Mouse (Mus musculus): ENCODE data around the gene St6galnac3.

DNA sequence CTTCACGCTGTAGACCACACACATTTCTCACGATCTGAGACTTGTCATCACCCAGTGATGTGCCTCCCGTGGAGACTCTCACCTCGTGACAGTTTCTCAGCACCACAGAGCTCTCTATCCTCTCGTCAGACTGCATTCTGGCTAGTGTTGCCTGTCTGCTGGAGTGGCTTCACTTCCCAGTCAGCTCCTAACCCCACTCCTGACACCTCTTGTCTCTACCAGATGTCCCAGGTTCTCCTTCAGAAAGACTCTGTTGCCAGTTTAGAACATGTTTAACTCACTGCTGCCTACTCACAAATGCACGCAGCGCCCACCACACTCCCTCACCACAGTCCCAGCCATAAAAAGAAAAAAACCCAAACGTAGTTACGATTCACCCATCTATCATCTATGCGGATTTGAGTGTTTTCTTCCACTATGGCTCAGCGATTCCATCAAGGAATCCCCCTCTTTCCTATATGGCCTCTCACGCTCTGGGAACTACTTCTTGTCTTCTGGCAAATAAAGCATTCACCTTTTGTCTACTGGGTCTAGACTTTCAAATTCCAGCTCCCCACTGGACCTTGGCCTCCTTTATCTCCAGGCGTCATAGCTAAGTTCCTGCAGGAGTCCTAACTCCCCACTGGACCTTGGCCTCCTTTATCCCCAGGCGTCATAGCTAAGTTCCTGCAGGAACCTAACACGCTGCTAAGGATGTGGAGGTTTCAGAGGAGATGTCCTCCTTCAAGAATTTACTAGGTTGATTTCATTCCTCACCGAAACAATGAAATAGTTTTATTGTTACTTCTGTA lies 371.5 kb downstream of the St6galnac3 start:
- TF ChIP-seq CTCF (IDR thresholded peaks at IDR 0.05; ENCODE audit: low read depth, low read length) (no peak), POLR2A (IDR thresholded peaks at IDR 0.05; ENCODE audit: borderline replicate concordance, low read depth, low read length) (no peak)
